Mouse (Mus musculus) lung, adult 2 months (tissue): ENCODE data around the gene Atp6v0b. TPM values are rescaled to one million over a fixed set of nuclear protein-coding genes. Genes with fewer than 3 reads are reported as not detected.

Source experiments
- DNase-seq: peaks from one replicate; pipeline ENCODE4 v3.0.0; 2022
- H3K4me1 ChIP-seq: fragments of 200-500 bp; 2 replicates; pipeline ENCODE4 v1.6.1; 2011; ENCODE audit warnings: low read length; ENCODE audit not compliant: control insufficient read depth, insufficient read depth
- H3K4me3 ChIP-seq: fragments of 200-500 bp; replicated peaks from 2 replicates; pipeline ENCODE3; 2011; ENCODE audit warnings: low read depth, mild to moderate bottlenecking, control low read depth, low read length; ENCODE audit errors: extremely low read depth
- CTCF ChIP-seq: fragments of 200-500 bp; IDR thresholded peaks from 2 replicates; pipeline ENCODE4 v1.5.1; 2011; ENCODE audit warnings: mild to moderate bottlenecking, low read length, control low read depth; ENCODE audit not compliant: insufficient read depth
- POLR2A ChIP-seq: fragments of 200-500 bp; IDR thresholded peaks from 2 replicates; pipeline ENCODE4 v1.6.1; 2011; ENCODE audit warnings: low read depth, mild to moderate bottlenecking, control low read depth, low read length, borderline replicate concordance; ENCODE audit errors: extremely low read depth
- WGBS: fragments of 180-500 bp; shearing (Covaris S2); methylation state at CpG from one replicate; pipeline ENCODE4 v1.1.7; 2018; 5-methylcytosine and 5-hydroxymethylcytosine counted together
- polyA plus RNA-seq: library from polyadenylated mRNA; depleted of rRNA; stranded (reverse); fragments of >200 nt; gene quantifications from 2 replicates; pipeline ENCODE4 v1.2.3, GENCODE M21; 2012

Atp6v0b gene
- polyA plus RNA-seq, 1 experiment = 484 TPM

- TF ChIP-seq POLR2A = no peak
- TF ChIP-seq CTCF = no peak
- DNase-seq = peak; percentile 48
- peak within 1 kb of the TSS; percentile 57 for H3K4me3 ChIP-seq
- H3K4me1 ChIP-seq = peaks cover 9% of the 10 kb centered on the region
- 3% methylated on average over 75 of the region's 103 CpGs for WGBS
Measured at GRCm38 (mm10) chr4:117882701-117883691, 4.1 kb downstream of the Atp6v0b start, which contains the start of gene B4galt2. TSS of gene B4galt2 (minus strand) at chr4:117883487.

GRCm38 (mm10) chr4:117878703-117879102, 8.4 kb downstream of the Atp6v0b start:
- TF ChIP-seq POLR2A (no peak), CTCF (no peak)
- Histone ChIP-seq H3K4me3 (no peak overlapping the region), H3K4me1 (peaks cover 4% of the 10 kb centered on the region)
- WGBS = 55% methylated on average over 5 of the region's 5 CpGs
- no peak for DNase-seq

- H3K4me1 ChIP-seq = no peaks in the 10 kb centered on the region; the same call in 1 of the 2 replicates
- no peak overlapping the region for H3K4me3 ChIP-seq
- TF ChIP-seq CTCF (no peak), POLR2A (no peak)
- DNase-seq = no peak
- whole genome bisulfite sequencing = 61% methylated on average over 10 of the region's 10 CpGs
Measured at GRCm38 (mm10) chr4:117878301-117878700, 8.8 kb downstream of the Atp6v0b start.

GRCm38 (mm10) chr4:117873615-117874014, 13.5 kb downstream of the Atp6v0b start:
- Histone ChIP-seq H3K4me3 (no peak overlapping the region), H3K4me1 (no peaks in the 10 kb centered on the region)
- no peak for DNase-seq
- 88% methylated on average over 9 of the region's 9 CpGs for WGBS
- no peak for TF ChIP-seq POLR2A
- TF ChIP-seq CTCF = no peak

- H3K4me3 ChIP-seq = peak within 1 kb of the TSS; percentile 21
- H3K4me1 ChIP-seq = 0 out of 2 replicates have a peak, but pooled peaks cover 2% of the 10 kb centered on the region
- WGBS = 20% methylated on average over 14 of the region's 14 CpGs
- DNase-seq = peak; percentile 41
- no peak for TF ChIP-seq CTCF
- TF ChIP-seq POLR2A = no peak
Measured at GRCm38 (mm10) chr4:117872471-117872886, 14.7 kb downstream of the Atp6v0b start, which contains the start of gene Ccdc24. TSS of gene Ccdc24 (minus strand) at chr4:117872557.

- TF ChIP-seq CTCF (no peak), POLR2A (no peak)
- no peak for DNase-seq
- Histone ChIP-seq H3K4me3 (no peak overlapping the region), H3K4me1 (0 out of 2 replicates have a peak, but pooled peaks cover 2% of the 10 kb centered on the region)
- 60% methylated on average over 7 of the region's 7 CpGs for WGBS
Measured at GRCm38 (mm10) chr4:117871787-117872186, 15.3 kb downstream of the Atp6v0b start.

- WGBS = 35% methylated on average over 1 of the region's 1 CpGs
- 0 out of 2 replicates have a peak, but pooled peaks cover 2% of the 10 kb centered on the region for H3K4me1 ChIP-seq
- no peak for TF ChIP-seq POLR2A
- no peak for TF ChIP-seq CTCF
Measured at GRCm38 (mm10) chr4:117870437-117870836, 16.7 kb downstream of the Atp6v0b start.

GRCm38 (mm10) chr4:117869317-117869716, 17.8 kb downstream of the Atp6v0b start:
- 68% methylated on average over 9 of the region's 9 CpGs for WGBS
- H3K4me3 ChIP-seq = no peak overlapping the region
- TF ChIP-seq CTCF = no peak
- TF ChIP-seq POLR2A = no peak
- no peak for DNase-seq
- 0 out of 2 replicates have a peak, but pooled peaks cover 2% of the 10 kb centered on the region for H3K4me1 ChIP-seq

More at GRCm38 (mm10) chr4:117870437-117870836, 16.7 kb downstream of the Atp6v0b start:
- DNase-seq = no peak
- no peak overlapping the region for H3K4me3 ChIP-seq

- TF ChIP-seq CTCF (peak; percentile 66), POLR2A (no peak)
- H3K4me3 ChIP-seq = no peak overlapping the region
- 21% methylated on average over 24 of the region's 24 CpGs for WGBS
- 0 out of 2 replicates have a peak, but pooled peaks cover 2% of the 10 kb centered on the region for H3K4me1 ChIP-seq
- peak; percentile 68 for DNase-seq
Measured at GRCm38 (mm10) chr4:117867823-117868222, 19.3 kb downstream of the Atp6v0b start.

GRCm38 (mm10) chr4:117867000-117867399, 20.1 kb downstream of the Atp6v0b start:
- no peak for TF ChIP-seq CTCF
- no peak for TF ChIP-seq POLR2A
- 61% methylated on average over 6 of the region's 6 CpGs for WGBS
- DNase-seq = no peak
- H3K4me3 ChIP-seq = no peak overlapping the region
- H3K4me1 ChIP-seq = 0 out of 2 replicates have a peak, but pooled peaks cover 2% of the 10 kb centered on the region
